Mouse (Mus musculus) forebrain, embryonic 14.5 days (tissue): ENCODE results near the gene Pou2f3. TPM values are rescaled to one million over a fixed set of nuclear protein-coding genes. Genes with fewer than 3 reads are reported as not detected.

ENCODE experiments used
- ATAC-seq: fragments of 200-750 bp; cut with Nextera tagmentation; 2 replicates; pipeline ENCODE4 v1.8.0; 2017; ENCODE audit warnings: mild to moderate bottlenecking, moderate library complexity
- DNase-seq: peaks from one replicate; pipeline ENCODE4 v3.0.0-alpha.2; 2015; ENCODE audit warnings: low spot score
- H3K27ac ChIP-seq: fragments of 300-500 bp; sonication (generic); 2 replicates; pipeline ENCODE4 v1.5.1; 2014; ENCODE audit warnings: low read depth, mild to moderate bottlenecking, control low read depth, low read length, moderate library complexity
- H3K27me3 ChIP-seq: fragments of 300-500 bp; sonication (generic); replicated peaks from 2 replicates; pipeline ENCODE4 v1.6.1; 2014; ENCODE audit warnings: low read length, control low read depth, mixed read lengths; ENCODE audit not compliant: control insufficient read depth, insufficient read depth
- H3K36me3 ChIP-seq: fragments of 300-500 bp; sonication (generic); 2 replicates; pipeline ENCODE4 v1.6.1; 2014; ENCODE audit warnings: low read length, control low read depth; ENCODE audit not compliant: control insufficient read depth, insufficient read depth
- H3K4me1 ChIP-seq: fragments of 300-500 bp; sonication (generic); 2 replicates; pipeline ENCODE4 v1.6.1; 2014; ENCODE audit warnings: antibody characterized with exemption, low read length, control low read depth; ENCODE audit not compliant: control insufficient read depth, insufficient read depth
- H3K4me2 ChIP-seq: fragments of 300-500 bp; sonication (generic); 2 replicates; pipeline ENCODE4 v1.6.1; 2014; ENCODE audit warnings: mild to moderate bottlenecking, control low read depth, low read length
- H3K4me3 ChIP-seq: fragments of 300-500 bp; sonication (generic); 2 replicates; pipeline ENCODE4 v1.5.1; 2014; ENCODE audit warnings: low read depth, low read length, control low read depth
- H3K9ac ChIP-seq: fragments of 300-500 bp; sonication (generic); 2 replicates; pipeline ENCODE4 v1.6.1; 2014; ENCODE audit warnings: mild to moderate bottlenecking, low read length, control low read depth, moderate library complexity
- H3K9me3 ChIP-seq: fragments of 300-500 bp; sonication (generic); replicated peaks from 2 replicates; pipeline ENCODE4 v1.6.1; 2016; ENCODE audit warnings: low read length, control low read depth, mixed read lengths; ENCODE audit not compliant: control insufficient read depth
- WGBS: fragments of 180-500 bp; shearing (Covaris S2); extraction: QIAGEN DNeasy Blood & Tissue Kit; methylation state at CpG from one replicate; pipeline ENCODE4 v1.1.7; 2014; 5-methylcytosine and 5-hydroxymethylcytosine counted together
- polyA plus RNA-seq: library from polyadenylated mRNA; unstranded; fragments of >200 nt; fragmentation: Nextera tagmentation; extraction: Ambion mirVana; gene quantifications from 2 replicates; pipeline ENCODE4 v1.2.1, GENCODE M21; 2014

Gene Pou2f3
- polyA plus RNA-seq, 1 experiment from 2014 or later, result not detected

- ATAC-seq, result no peak
- no peak for DNase-seq
- H3K4me1 ChIP-seq, result peaks cover 8% of the 10 kb centered on the region; the same call in 1 of the 2 replicates
- H3K9ac ChIP-seq, result peak overlapping the region; percentile 58; the same call in 1 of the 2 replicates
- H3K9me3 ChIP-seq, result no peaks in the 10 kb centered on the region
- WGBS, result 30% methylated on average over 2 of the region's 2 CpGs
- H3K27ac ChIP-seq, result no peak overlapping the region
- H3K4me3 ChIP-seq, result no peak overlapping the region
- peak overlapping the region; percentile 72; the same call in 1 of the 2 replicates for H3K4me2 ChIP-seq
- peaks cover 9% of the 10 kb centered on the region for H3K27me3 ChIP-seq
- H3K36me3 ChIP-seq, result no peaks in the 10 kb centered on the region
These were observed 30.4 kb upstream of the Pou2f3 start for GRCm38 (mm10) chr9:43240594-43240900.

- DNase-seq (peak; percentile 79), ATAC-seq (peak; percentile 90)
- peak within 1 kb of the TSS; percentile 58 for H3K9ac ChIP-seq
- peak within 1 kb of the TSS; percentile 51 for H3K4me3 ChIP-seq
- 1% methylated on average over 43 of the region's 44 CpGs for WGBS
- H3K27me3 ChIP-seq, result peaks cover 9% of the 10 kb centered on the region
- 0 out of 2 replicates have a peak within 1 kb of the TSS, but pooled peaks have one; percentile 14 for H3K27ac ChIP-seq
- peaks cover 8% of the 10 kb centered on the region; the same call in 1 of the 2 replicates for H3K4me1 ChIP-seq
- H3K9me3 ChIP-seq, result no peaks in the 10 kb centered on the region
- H3K4me2 ChIP-seq, result peak within 1 kb of the TSS; percentile 72
- no peaks in the 10 kb centered on the region for H3K36me3 ChIP-seq
These were observed 29.8 kb upstream of the Pou2f3 start, which contains the start of gene Oaf for GRCm38 (mm10) chr9:43239712-43240593. Gene Oaf, minus strand, starts transcription at chr9:43239911.

GRCm38 (mm10) chr9:43238631-43239545 lies 28.7 kb upstream of the Pou2f3 start:
- Histone ChIP-seq H3K27ac (no peak overlapping the region), H3K9ac (peak overlapping the region; percentile 58), H3K4me1 (peaks cover 8% of the 10 kb centered on the region; the same call in 1 of the 2 replicates), H3K4me2 (peak overlapping the region; percentile 72), H3K27me3 (peaks cover 9% of the 10 kb centered on the region), H3K4me3 (peak overlapping the region; percentile 51), H3K36me3 (no peaks in the 10 kb centered on the region), H3K9me3 (no peaks in the 10 kb centered on the region)
- ATAC-seq (peak; percentile 28; the same call in 1 of the 2 replicates), DNase-seq (no peak)
- WGBS, result under 1% methylated on average over 50 of the region's 51 CpGs

GRCm38 (mm10) chr9:43238167-43238566 lies 28.0 kb upstream of the Pou2f3 start:
- Histone ChIP-seq H3K9me3 (no peaks in the 10 kb centered on the region), H3K9ac (no peak overlapping the region), H3K4me1 (peaks cover 8% of the 10 kb centered on the region; the same call in 1 of the 2 replicates), H3K4me2 (0 out of 2 replicates have a peak overlapping the region, but pooled peaks have one; percentile 72), H3K36me3 (no peaks in the 10 kb centered on the region), H3K4me3 (no peak overlapping the region), H3K27me3 (peaks cover 9% of the 10 kb centered on the region), H3K27ac (no peak overlapping the region)
- DNase-seq (no peak), ATAC-seq (no peak)
- 35% methylated on average over 2 of the region's 2 CpGs for WGBS

- Histone ChIP-seq H3K9ac (no peak overlapping the region), H3K4me1 (peaks cover 8% of the 10 kb centered on the region; the same call in 1 of the 2 replicates), H3K36me3 (no peaks in the 10 kb centered on the region), H3K4me2 (no peak overlapping the region), H3K27me3 (peaks cover 9% of the 10 kb centered on the region), H3K9me3 (no peaks in the 10 kb centered on the region), H3K4me3 (no peak overlapping the region), H3K27ac (no peak overlapping the region)
- DNase-seq (no peak), ATAC-seq (no peak)
- 45% methylated on average over 7 of the region's 7 CpGs for WGBS
These were observed 27.1 kb upstream of the Pou2f3 start for GRCm38 (mm10) chr9:43237111-43237775.

- no peak overlapping the region for H3K4me2 ChIP-seq
- peaks cover 8% of the 10 kb centered on the region; the same call in 1 of the 2 replicates for H3K4me1 ChIP-seq
- whole genome bisulfite sequencing, result 87% methylated on average over 7 of the region's 7 CpGs
- H3K9me3 ChIP-seq, result no peaks in the 10 kb centered on the region
- H3K4me3 ChIP-seq, result no peak overlapping the region
- ATAC-seq (no peak), DNase-seq (no peak)
- H3K27me3 ChIP-seq, result peaks cover 9% of the 10 kb centered on the region
- no peak overlapping the region for H3K9ac ChIP-seq
- H3K27ac ChIP-seq, result no peak overlapping the region
- H3K36me3 ChIP-seq, result no peaks in the 10 kb centered on the region
These were observed 26.4 kb upstream of the Pou2f3 start for GRCm38 (mm10) chr9:43236576-43236975.

- 65% methylated on average over 1 of the region's 1 CpGs for WGBS
- Histone ChIP-seq H3K4me1 (peaks cover 8% of the 10 kb centered on the region; the same call in 1 of the 2 replicates), H3K4me3 (no peak overlapping the region), H3K36me3 (no peaks in the 10 kb centered on the region), H3K27ac (no peak overlapping the region), H3K9me3 (no peaks in the 10 kb centered on the region), H3K27me3 (peaks cover 9% of the 10 kb centered on the region), H3K9ac (no peak overlapping the region), H3K4me2 (no peak overlapping the region)
- ATAC-seq (no peak), DNase-seq (no peak)
These were observed 25.9 kb upstream of the Pou2f3 start for GRCm38 (mm10) chr9:43236106-43236505.

- no peak overlapping the region for H3K4me2 ChIP-seq
- H3K27me3 ChIP-seq, result peaks cover 9% of the 10 kb centered on the region
- WGBS, result 85% methylated on average over 6 of the region's 6 CpGs
- H3K27ac ChIP-seq, result no peak overlapping the region
- no peak overlapping the region for H3K9ac ChIP-seq
- H3K36me3 ChIP-seq, result no peaks in the 10 kb centered on the region
- DNase-seq (no peak), ATAC-seq (no peak)
- no peak overlapping the region for H3K4me3 ChIP-seq
- H3K4me1 ChIP-seq, result peaks cover 6% of the 10 kb centered on the region; the same call in 1 of the 2 replicates
- no peaks in the 10 kb centered on the region for H3K9me3 ChIP-seq
These were observed 25.2 kb upstream of the Pou2f3 start for GRCm38 (mm10) chr9:43235336-43235735.
